Mouse (Mus musculus) E14TG2a.4 (cell line): ENCODE results near the gene Sigmar1.

Experiments
- H3K27me3 ChIP-seq: 2 replicates; pipeline ENCODE4 v1.6.1; 2014; ENCODE audit warnings: low read length, control low read depth; ENCODE audit not compliant: insufficient read depth
- H3K36me3 ChIP-seq: 2 replicates; pipeline ENCODE4 v1.6.1; 2014; ENCODE audit warnings: low read length, control low read depth; ENCODE audit not compliant: insufficient read depth
- H3K4me1 ChIP-seq: replicated peaks from 2 replicates; pipeline ENCODE4 v1.6.1; 2014; ENCODE audit warnings: low read depth, low read length, control low read depth
- H3K4me3 ChIP-seq: replicated peaks from 2 replicates; pipeline ENCODE4 v1.5.1; 2014; ENCODE audit warnings: mild to moderate bottlenecking, low read length
- H3K9me3 ChIP-seq: 2 replicates; pipeline ENCODE4 v1.6.1; 2014; ENCODE audit warnings: low read length, control low read depth
- CTCF ChIP-seq: conservative IDR thresholded peaks from 2 replicates; pipeline ENCODE4 v1.5.1; 2014; ENCODE audit warnings: low read length
- NANOG ChIP-seq: IDR thresholded peaks from 2 replicates; pipeline ENCODE4 v1.6.1; 2014; ENCODE audit warnings: borderline replicate concordance, low read length, mixed read lengths
- POU5F1 ChIP-seq: IDR thresholded peaks from 2 replicates; pipeline ENCODE4 v1.6.1; 2014; ENCODE audit warnings: low read length, borderline replicate concordance

Sigmar1 gene

DNA sequence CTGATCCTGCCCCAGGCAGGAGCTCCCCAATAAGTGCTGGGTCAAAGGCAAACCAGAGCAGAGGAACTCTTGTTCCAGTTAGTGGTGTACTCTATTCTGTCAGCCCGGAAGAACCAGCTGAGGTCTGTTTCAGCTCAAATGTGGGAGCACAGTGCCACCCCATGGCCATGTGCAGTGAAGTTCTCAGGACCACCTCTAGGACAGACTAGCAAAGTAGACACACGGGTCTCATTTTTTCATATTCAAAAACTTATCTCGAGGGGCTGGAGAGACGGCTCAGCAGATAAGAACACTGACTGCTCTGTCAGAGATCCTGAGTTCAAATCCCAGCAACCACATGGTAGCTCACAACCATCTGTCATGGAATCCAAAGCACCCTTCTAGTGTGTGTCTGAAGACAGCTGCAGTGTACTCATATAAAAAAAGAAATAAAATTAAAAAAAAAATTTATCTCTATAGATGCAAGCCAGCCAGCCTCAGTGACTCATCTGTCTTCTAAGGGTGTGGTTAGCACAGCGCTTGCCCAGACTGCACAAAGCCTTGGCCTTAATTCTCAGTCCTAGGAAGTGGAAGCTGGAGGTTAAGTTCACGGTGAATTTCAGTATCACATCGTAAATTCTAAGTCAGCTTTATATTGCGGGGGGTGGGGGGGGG lies 18.2 kb downstream of the Sigmar1 start:
- TF ChIP-seq POU5F1 (no peak), CTCF (peak; percentile 49), NANOG (no peak)
- Histone ChIP-seq H3K9me3 (no peaks in the 10 kb centered on the region), H3K4me1 (peaks cover 35% of the 10 kb centered on the region), H3K4me3 (no peak overlapping the region), H3K36me3 (peaks cover 26% of the 10 kb centered on the region), H3K27me3 (peaks cover 25% of the 10 kb centered on the region)

- Histone ChIP-seq H3K4me3 (peak within 1 kb of the TSS; percentile 76), H3K36me3 (no peaks in the 10 kb centered on the region), H3K27me3 (peaks cover 84% of the 10 kb centered on the region), H3K9me3 (no peaks in the 10 kb centered on the region), H3K4me1 (peaks cover 21% of the 10 kb centered on the region)
- TF ChIP-seq CTCF (no peak), POU5F1 (no peak), NANOG (no peak)
These were observed 24.7 kb downstream of the Sigmar1 start, which contains the start of gene Arid3c for GRCm38 (mm10) chr4:41731052-41731765. Gene Arid3c (minus strand): TSS chr4:41731142.

DNA sequence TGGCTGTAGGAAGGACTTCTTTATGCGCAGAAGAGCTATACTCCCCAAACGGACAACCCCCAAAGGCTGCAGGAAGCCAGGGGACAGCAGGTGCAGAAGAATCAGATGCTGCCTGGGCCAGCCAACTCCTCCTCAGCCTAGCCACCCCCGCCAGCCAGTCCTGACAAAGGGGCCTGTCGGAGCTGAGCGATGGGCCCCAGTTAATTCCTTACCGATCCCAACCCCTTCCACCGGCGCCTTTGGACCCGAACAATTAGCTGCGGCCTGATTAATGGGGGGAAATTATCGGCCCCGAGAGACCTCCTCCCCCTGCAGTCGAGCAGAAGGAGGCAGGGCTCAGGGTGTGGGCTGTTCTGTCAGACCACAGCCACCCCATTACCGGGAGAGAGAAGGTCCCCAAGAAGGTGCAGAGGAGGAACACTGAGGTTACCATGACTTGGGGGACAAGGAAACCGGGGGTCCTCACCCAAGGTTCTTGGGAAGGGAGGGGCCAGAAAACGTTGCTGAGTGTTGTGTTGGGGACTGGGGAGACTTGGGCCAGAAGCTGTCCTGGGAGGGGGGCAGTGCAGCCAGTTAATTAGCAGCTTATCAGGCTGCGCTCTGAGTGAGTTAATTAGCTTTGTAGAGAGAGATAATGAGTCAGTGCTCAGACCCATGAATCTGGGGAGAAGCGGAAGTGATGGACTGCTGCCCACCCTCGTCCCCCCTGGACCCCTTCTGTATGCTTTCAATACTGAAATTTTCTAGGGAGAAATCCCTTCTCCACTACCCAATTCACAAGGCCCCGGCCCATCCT lies 28.9 kb downstream of the Sigmar1 start:
- Histone ChIP-seq H3K27me3 (peaks cover 78% of the 10 kb centered on the region), H3K4me3 (no peak overlapping the region), H3K9me3 (no peaks in the 10 kb centered on the region), H3K4me1 (peaks cover 42% of the 10 kb centered on the region), H3K36me3 (no peaks in the 10 kb centered on the region)
- TF ChIP-seq CTCF = no peak
- no peak for TF ChIP-seq NANOG
- no peak for TF ChIP-seq POU5F1

GRCm38 (mm10) chr4:41722918-41723351 lies 33.0 kb downstream of the Sigmar1 start, which contains the start of gene Dctn3:
Gene Dctn3 (minus strand): TSS chr4:41723170.
- peaks cover 42% of the 10 kb centered on the region for H3K27me3 ChIP-seq
- no peaks in the 10 kb centered on the region for H3K9me3 ChIP-seq
- peaks cover 41% of the 10 kb centered on the region for H3K4me1 ChIP-seq
- peaks cover 29% of the 10 kb centered on the region for H3K36me3 ChIP-seq
- peak within 1 kb of the TSS; percentile 95 for H3K4me3 ChIP-seq
- TF ChIP-seq POU5F1 (no peak), CTCF (no peak), NANOG (no peak)

DNA sequence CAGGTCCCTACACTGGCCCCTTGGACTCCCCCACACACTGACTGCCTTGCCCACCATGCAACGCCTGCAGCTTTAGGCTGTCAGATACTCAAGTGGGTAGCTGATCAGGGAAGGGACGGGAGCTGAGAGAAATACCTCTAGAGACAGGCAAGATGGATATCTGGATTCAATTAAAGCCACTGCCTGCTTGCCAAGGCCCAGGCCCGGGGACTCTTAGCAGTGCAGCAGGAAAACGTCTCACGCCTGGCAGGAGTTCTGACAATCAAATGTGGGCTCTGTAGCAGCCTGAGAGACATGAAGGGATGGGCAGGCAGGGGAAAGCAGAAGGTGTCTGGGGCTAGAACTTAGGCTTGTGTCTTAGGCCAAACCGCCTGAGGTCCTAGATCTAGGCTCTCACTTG lies 39.1 kb downstream of the Sigmar1 start:
- H3K36me3 ChIP-seq = peaks cover 71% of the 10 kb centered on the region
- no peak overlapping the region for H3K4me3 ChIP-seq
- H3K27me3 ChIP-seq = no peaks in the 10 kb centered on the region
- H3K4me1 ChIP-seq = peaks cover 43% of the 10 kb centered on the region
- H3K9me3 ChIP-seq = no peaks in the 10 kb centered on the region
- no peak for TF ChIP-seq POU5F1
- TF ChIP-seq NANOG = no peak
- no peak for TF ChIP-seq CTCF

GRCm38 (mm10) chr4:41715596-41715995 lies 40.4 kb downstream of the Sigmar1 start:
- no peaks in the 10 kb centered on the region for H3K9me3 ChIP-seq
- TF ChIP-seq POU5F1 (no peak), CTCF (peak; percentile 40), NANOG (no peak)
- H3K36me3 ChIP-seq = peaks cover 81% of the 10 kb centered on the region
- H3K4me1 ChIP-seq = peaks cover 52% of the 10 kb centered on the region
- H3K4me3 ChIP-seq = no peak overlapping the region
- H3K27me3 ChIP-seq = no peaks in the 10 kb centered on the region

- Histone ChIP-seq H3K4me1 (peaks cover 52% of the 10 kb centered on the region), H3K9me3 (no peaks in the 10 kb centered on the region)
- no peak for TF ChIP-seq NANOG
- TF ChIP-seq POU5F1 = no peak
These were observed 40.9 kb downstream of the Sigmar1 start for GRCm38 (mm10) chr4:41715082-41715481.

DNA sequence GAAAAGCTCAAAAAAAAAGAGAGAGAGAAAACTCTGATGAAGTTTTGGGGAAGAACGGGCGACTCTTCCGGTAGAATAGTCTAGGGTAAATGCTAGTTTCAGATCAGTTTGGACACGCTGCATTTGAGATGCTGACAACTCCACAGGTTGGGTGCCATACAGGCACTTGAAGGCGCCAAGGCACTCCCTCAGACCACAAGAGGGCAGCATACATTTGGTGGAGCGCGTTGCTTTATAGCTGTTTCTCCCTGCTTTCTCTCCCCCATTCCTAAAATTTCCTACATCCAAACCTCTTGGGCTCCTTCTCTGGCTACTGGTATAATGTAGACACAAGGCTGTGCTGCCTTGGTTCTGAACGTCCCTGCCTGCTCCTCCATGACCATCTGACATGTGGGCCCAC lies 41.7 kb downstream of the Sigmar1 start:
- Histone ChIP-seq H3K4me3 (peak overlapping the region; percentile 94), H3K27me3 (no peaks in the 10 kb centered on the region), H3K4me1 (peaks cover 52% of the 10 kb centered on the region), H3K36me3 (peaks cover 69% of the 10 kb centered on the region), H3K9me3 (no peaks in the 10 kb centered on the region)
- TF ChIP-seq NANOG (no peak), POU5F1 (no peak), CTCF (peak; percentile 75)

More at GRCm38 (mm10) chr4:41715082-41715481, 40.9 kb downstream of the Sigmar1 start:
- Histone ChIP-seq H3K27me3 (no peaks in the 10 kb centered on the region), H3K36me3 (peaks cover 77% of the 10 kb centered on the region), H3K4me3 (no peak overlapping the region)
